Mouse (Mus musculus) limb, embryonic 14.5 days (tissue): ENCODE data around the gene Ddx21. TPM values are rescaled to one million over a fixed set of nuclear protein-coding genes. Genes with fewer than 3 reads are reported as not detected.
"Not testable (repeated sequence)": the region's sequence is repeated elsewhere in the genome, so short reads cannot be mapped to it uniquely, and the experiment has no call there.

Source experiments
- ATAC-seq: fragments of 200-750 bp; cut with Nextera tagmentation; 2 replicates; pipeline ENCODE4 v1.8.0; 2017; ENCODE audit warnings: low read depth, moderate number of reproducible peaks, moderate TSS enrichment; ENCODE audit not compliant: low FRiP score
- DNase-seq: peaks from one replicate; pipeline ENCODE4 v3.0.0-alpha.2; 2015; ENCODE audit warnings: low spot score
- H3K27ac ChIP-seq: fragments of 300-500 bp; sonication (generic); replicated peaks from 2 replicates; pipeline ENCODE4 v1.5.1; 2014; ENCODE audit warnings: low read depth, mild to moderate bottlenecking, low read length, moderate library complexity, mixed read lengths
- H3K27me3 ChIP-seq: fragments of 300-500 bp; sonication (generic); 2 replicates; pipeline ENCODE4 v1.6.1; 2014; ENCODE audit warnings: low read length, mixed read lengths; ENCODE audit not compliant: control insufficient read depth, insufficient read depth
- H3K36me3 ChIP-seq: fragments of 300-500 bp; sonication (generic); 2 replicates; pipeline ENCODE4 v1.6.1; 2014; ENCODE audit warnings: mild to moderate bottlenecking, low read length, moderate library complexity, mixed read lengths; ENCODE audit not compliant: control insufficient read depth, insufficient read depth
- H3K4me1 ChIP-seq: fragments of 300-500 bp; sonication (generic); 2 replicates; pipeline ENCODE4 v1.6.1; 2014; ENCODE audit warnings: antibody characterized with exemption, low read length, mixed read lengths; ENCODE audit not compliant: control insufficient read depth, insufficient read depth
- H3K4me2 ChIP-seq: fragments of 300-500 bp; sonication (generic); replicated peaks from 2 replicates; pipeline ENCODE4 v1.6.1; 2014; ENCODE audit warnings: low read depth, mild to moderate bottlenecking, low read length, moderate library complexity; ENCODE audit not compliant: severe bottlenecking
- H3K4me3 ChIP-seq: fragments of 300-500 bp; sonication (generic); replicated peaks from 2 replicates; pipeline ENCODE4 v1.5.1; 2014; ENCODE audit warnings: low read length
- H3K9ac ChIP-seq: fragments of 300-500 bp; sonication (generic); 2 replicates; pipeline ENCODE4 v1.6.1; 2014; ENCODE audit warnings: mild to moderate bottlenecking, low read depth, low read length, moderate library complexity; ENCODE audit not compliant: severe bottlenecking
- H3K9me3 ChIP-seq: fragments of 300-500 bp; sonication (generic); 2 replicates; pipeline ENCODE4 v1.6.1; 2016; ENCODE audit warnings: low read length; ENCODE audit not compliant: control insufficient read depth
- POLR2A ChIP-seq: fragments of 200-500 bp; IDR thresholded peaks from 2 replicates; pipeline ENCODE4 v1.8.0; 2012; ENCODE audit warnings: inconsistent platforms, mild to moderate bottlenecking, moderate library complexity, borderline replicate concordance; ENCODE audit not compliant: insufficient read depth, insufficient read length; ENCODE audit errors: extremely low read depth
- WGBS: fragments of 180-500 bp; shearing (Covaris S2); extraction: QIAGEN DNeasy Blood & Tissue Kit; methylation state at CpG from one replicate; pipeline ENCODE4 v1.1.7; 2014; 5-methylcytosine and 5-hydroxymethylcytosine counted together
- polyA plus RNA-seq, 2 experiments: library from polyadenylated mRNA; depleted of rRNA in 1 of 2; stranded (reverse) in 1 of 2; unstranded in 1 of 2; fragments of >200 nt; fragmentation: Nextera tagmentation in 1 of 2; extraction: Ambion mirVana in 1 of 2; gene quantifications; 2 replicates each; pipeline versions ENCODE4 v1.2.1 to v1.2.3; 2012 to 2014

The Ddx21 gene
- polyA plus RNA-seq, 2 experiments: 26.0 to 43.5 TPM

GRCm38 (mm10) chr10:62603233-62604030, 1.4 kb upstream of the Ddx21 start:
- Histone ChIP-seq H3K9me3 (no peaks in the 10 kb centered on the region), H3K4me1 (no peaks in the 10 kb centered on the region; the same call in 1 of the 2 replicates), H3K4me2 (no peak overlapping the region; the same call in 1 of the 2 replicates), H3K9ac (no peak overlapping the region), H3K4me3 (no peak overlapping the region), H3K27me3 (no peaks in the 10 kb centered on the region), H3K36me3 (peaks cover 3% of the 10 kb centered on the region), H3K27ac (no peak overlapping the region)
- WGBS: 85% methylated on average over 12 of the region's 12 CpGs
- DNase-seq (no peak), ATAC-seq (no peak)
- no peak for TF ChIP-seq POLR2A

DNA sequence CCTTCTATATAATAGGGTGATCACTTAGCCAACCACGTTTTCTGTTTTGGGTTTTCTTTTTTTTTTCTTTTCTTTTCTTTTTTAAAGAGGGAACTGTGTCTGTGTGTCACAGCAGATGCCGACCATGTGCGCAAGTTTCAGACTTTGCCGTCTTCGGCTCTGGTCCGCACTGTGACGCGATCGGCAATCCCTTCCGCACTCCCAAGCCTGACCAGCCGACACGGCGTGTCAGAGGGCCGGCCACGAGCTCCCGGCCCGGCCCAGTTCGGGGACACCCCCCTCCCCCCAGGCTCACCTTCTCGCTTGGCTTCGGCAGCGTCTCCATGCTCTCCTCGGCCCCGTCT, 276 bp downstream of the Ddx21 start:
- ATAC-seq (peak; percentile 66), DNase-seq (no peak)
- Histone ChIP-seq H3K9ac (peak overlapping the region; percentile 78), H3K4me3 (peak overlapping the region; percentile 91), H3K4me2 (peak overlapping the region; percentile 91), H3K27me3 (no peaks in the 10 kb centered on the region), H3K4me1 (no peaks in the 10 kb centered on the region; the same call in 1 of the 2 replicates), H3K27ac (peak overlapping the region; percentile 16), H3K9me3 (no peaks in the 10 kb centered on the region), H3K36me3 (peaks cover 17% of the 10 kb centered on the region)
- no peak for TF ChIP-seq POLR2A
- under 1% methylated on average over 23 of the region's 23 CpGs for WGBS

DNA sequence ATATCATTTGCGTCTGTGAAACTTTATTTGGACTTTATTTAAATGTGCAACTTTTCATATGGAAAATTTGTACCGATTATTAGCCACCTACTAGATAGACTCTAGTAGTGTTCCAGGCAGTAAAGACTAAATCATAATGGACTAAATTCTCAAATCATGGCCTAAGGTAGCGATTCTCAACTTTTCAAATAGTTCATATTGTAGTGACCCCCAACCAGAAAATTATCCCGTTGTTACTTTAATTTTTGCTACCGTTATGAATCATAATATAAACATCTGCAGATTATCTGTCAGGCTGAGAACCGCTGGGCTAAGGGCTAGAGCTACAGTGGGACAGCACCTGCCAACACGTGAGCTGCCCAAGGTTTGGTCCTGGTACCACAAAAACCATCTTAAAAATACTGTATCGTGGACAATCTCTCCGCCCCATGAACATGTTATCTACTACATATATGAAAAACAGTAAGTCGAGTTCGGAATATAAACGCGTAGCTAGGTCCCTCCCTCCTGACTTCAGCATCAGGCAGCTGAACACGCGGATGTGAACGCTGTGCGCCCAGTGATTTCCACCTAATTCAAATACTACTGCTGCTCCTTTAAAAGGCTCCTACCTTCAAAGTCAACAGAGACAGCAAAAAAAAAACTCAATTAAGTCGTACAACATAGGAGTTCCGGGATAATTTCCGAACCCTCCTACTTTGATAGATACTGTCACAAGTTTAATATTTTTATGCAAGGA, 859 bp downstream of the Ddx21 start:
- whole genome bisulfite sequencing: 10% methylated on average over 20 of the region's 20 CpGs
- no peak for DNase-seq
- no peak for TF ChIP-seq POLR2A

DNA sequence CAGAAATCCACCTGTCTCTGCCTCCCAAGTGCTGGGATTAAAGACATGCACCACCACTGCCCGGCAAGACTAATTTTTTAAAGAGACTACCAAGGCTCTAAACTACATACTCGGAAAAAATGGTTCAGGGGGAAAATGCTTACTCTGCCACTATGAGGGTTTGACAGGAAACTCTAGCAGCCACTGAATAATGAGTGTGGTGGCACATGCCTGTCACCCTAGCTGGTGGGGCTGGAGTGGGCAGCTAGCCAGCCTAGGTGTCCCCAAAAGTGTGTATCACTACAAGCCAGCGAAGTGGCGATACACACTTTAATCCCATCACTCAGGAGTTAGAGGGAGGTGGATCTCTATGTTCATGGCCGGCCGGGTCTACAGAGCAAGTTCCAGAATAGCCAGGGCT, 2.0 kb downstream of the Ddx21 start:
- ATAC-seq: no peak
- H3K4me1 ChIP-seq: no peaks in the 10 kb centered on the region; the same call in 1 of the 2 replicates
- no peak overlapping the region for H3K27ac ChIP-seq
- no peak overlapping the region for H3K4me2 ChIP-seq
- H3K36me3 ChIP-seq: peaks cover 21% of the 10 kb centered on the region
- H3K4me3 ChIP-seq: no peak overlapping the region
- 84% methylated on average over 6 of the region's 6 CpGs for WGBS
- H3K9ac ChIP-seq: no peak overlapping the region
- no peak for TF ChIP-seq POLR2A
- H3K9me3 ChIP-seq: no peaks in the 10 kb centered on the region
- DNase-seq: no peak
- H3K27me3 ChIP-seq: no peaks in the 10 kb centered on the region

More for the DNA sequence above, 859 bp downstream of the Ddx21 start:
- H3K4me2 ChIP-seq: peak overlapping the region; percentile 91
- H3K4me3 ChIP-seq: peak overlapping the region; percentile 91
- H3K9me3 ChIP-seq: no peaks in the 10 kb centered on the region
- no peak for ATAC-seq
- H3K9ac ChIP-seq: peak overlapping the region; percentile 78
- H3K27ac ChIP-seq: peak overlapping the region; percentile 16; the same call in 1 of the 2 replicates
- no peaks in the 10 kb centered on the region; the same call in 1 of the 2 replicates for H3K4me1 ChIP-seq
- no peaks in the 10 kb centered on the region for H3K27me3 ChIP-seq
- H3K36me3 ChIP-seq: peaks cover 20% of the 10 kb centered on the region

DNA sequence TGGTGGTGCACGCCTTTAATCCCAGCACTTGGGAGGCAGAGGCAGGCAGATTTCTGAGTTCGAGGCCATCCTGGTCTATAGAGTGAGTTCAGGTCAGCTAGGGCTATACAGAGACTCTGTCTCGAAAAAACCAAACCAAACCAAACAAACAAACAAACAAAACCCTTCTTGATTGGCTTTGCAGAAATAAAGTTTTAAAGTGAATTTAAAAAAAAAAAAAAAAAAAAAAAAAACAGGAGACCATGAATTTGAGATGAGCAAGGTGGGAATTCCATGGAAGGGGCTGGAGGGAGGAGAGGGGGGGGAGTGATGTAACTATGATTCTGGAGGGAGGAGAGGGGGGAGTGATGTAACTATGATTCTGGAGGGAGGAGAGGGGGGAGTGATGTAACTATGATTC, 2.8 kb downstream of the Ddx21 start:
- not testable (repeated sequence) for H3K4me3 ChIP-seq, H3K9me3 ChIP-seq, H3K9ac ChIP-seq, ATAC-seq, H3K4me1 ChIP-seq, DNase-seq, H3K4me2 ChIP-seq, H3K27ac ChIP-seq, H3K27me3 ChIP-seq
- WGBS: 88% methylated on average over 3 of the region's 3 CpGs
- peaks cover 27% of the 10 kb centered on the region for H3K36me3 ChIP-seq
